Mouse (Mus musculus) lung, adult 2 months (tissue): ENCODE measurements around the gene Rpl23.

Experiments
- CTCF ChIP-seq: fragments of 200-500 bp; IDR thresholded peaks from 2 replicates; pipeline ENCODE4 v1.5.1; 2011; ENCODE audit warnings: mild to moderate bottlenecking, low read length, control low read depth; ENCODE audit not compliant: insufficient read depth
- POLR2A ChIP-seq: fragments of 200-500 bp; IDR thresholded peaks from 2 replicates; pipeline ENCODE4 v1.6.1; 2011; ENCODE audit warnings: low read depth, mild to moderate bottlenecking, control low read depth, low read length, borderline replicate concordance; ENCODE audit errors: extremely low read depth

GRCm38 (mm10) chr11:97808093-97808492 lies 25.9 kb upstream of the Rpl23 start:
- TF ChIP-seq POLR2A (no peak), CTCF (no peak)
